Mouse (Mus musculus) liver, embryonic 15.5 days (tissue): ENCODE results near the gene Mxi1. TPM values are rescaled to one million over a fixed set of nuclear protein-coding genes. Genes with fewer than 3 reads are reported as not detected.
A peak's percentile ranks its signal among the peaks of the same experiment; 100 is the strongest.

ENCODE experiments used
- ATAC-seq: fragments of 200-750 bp; cut with Nextera tagmentation; 2 replicates; pipeline ENCODE4 v1.8.0; 2017; ENCODE audit warnings: moderate number of reproducible peaks, mild to moderate bottlenecking, moderate library complexity; ENCODE audit not compliant: insufficient read depth
- H3K27ac ChIP-seq: fragments of 300-500 bp; sonication (generic); replicated peaks from 2 replicates; pipeline ENCODE4 v1.5.1; 2015; ENCODE audit warnings: mild to moderate bottlenecking, inconsistent platforms
- H3K27me3 ChIP-seq: fragments of 300-500 bp; sonication (generic); 2 replicates; pipeline ENCODE4 v1.6.1; 2015; ENCODE audit warnings: mild to moderate bottlenecking, inconsistent platforms
- H3K36me3 ChIP-seq: fragments of 300-500 bp; sonication (generic); replicated peaks from 2 replicates; pipeline ENCODE4 v1.6.1; 2015; ENCODE audit warnings: moderate library complexity, mild to moderate bottlenecking, inconsistent platforms
- H3K4me1 ChIP-seq: fragments of 300-500 bp; sonication (generic); replicated peaks from 2 replicates; pipeline ENCODE4 v1.6.1; 2015; ENCODE audit warnings: inconsistent platforms
- H3K4me2 ChIP-seq: fragments of 300-500 bp; sonication (generic); 2 replicates; pipeline ENCODE4 v1.6.1; 2015; ENCODE audit warnings: moderate library complexity, mild to moderate bottlenecking, inconsistent platforms
- H3K4me3 ChIP-seq: fragments of 300-500 bp; sonication (generic); replicated peaks from 2 replicates; pipeline ENCODE4 v1.5.1; 2015; ENCODE audit warnings: mild to moderate bottlenecking, inconsistent platforms
- H3K9ac ChIP-seq: fragments of 300-500 bp; sonication (generic); 2 replicates; pipeline ENCODE4 v1.6.1; 2015; ENCODE audit warnings: moderate library complexity, mild to moderate bottlenecking, inconsistent platforms
- H3K9me3 ChIP-seq: fragments of 300-500 bp; sonication (generic); replicated peaks from 2 replicates; pipeline ENCODE4 v1.6.1; 2016; ENCODE audit warnings: inconsistent platforms
- WGBS: fragments of 180-500 bp; shearing (Covaris S2); methylation state at CpG from one replicate; pipeline ENCODE4 v1.1.7; 2015; ENCODE audit warnings: mixed read lengths; ENCODE audit not compliant: insufficient replicate concordance; 5-methylcytosine and 5-hydroxymethylcytosine counted together
- polyA plus RNA-seq: library from polyadenylated mRNA; unstranded; fragments of >200 nt; fragmentation: Nextera tagmentation; extraction: Ambion mirVana; gene quantifications from 2 replicates; pipeline ENCODE4 v1.2.1, GENCODE M21; 2015

Mxi1 gene
- polyA plus RNA-seq, 1 experiment from 2014 or later, result 34.8 TPM

- Histone ChIP-seq H3K9me3 (no peaks in the 10 kb centered on the region), H3K4me2 (peak overlapping the region; percentile 99), H3K27ac (peak overlapping the region; percentile 46), H3K4me1 (peaks cover 61% of the 10 kb centered on the region), H3K27me3 (no peaks in the 10 kb centered on the region; the same call in 1 of the 2 replicates), H3K36me3 (no peaks in the 10 kb centered on the region), H3K4me3 (peak overlapping the region; percentile 80), H3K9ac (0 out of 2 replicates have a peak overlapping the region, but pooled peaks have one; percentile 10)
- WGBS, result 43% methylated on average over 16 of the region's 16 CpGs
- no peak for ATAC-seq
These were observed 4.4 kb downstream of the Mxi1 start for GRCm38 (mm10) chr19:53314530-53315208.

- H3K27me3 ChIP-seq, result no peaks in the 10 kb centered on the region
- H3K4me3 ChIP-seq, result no peak overlapping the region
- H3K9ac ChIP-seq, result no peak overlapping the region
- H3K27ac ChIP-seq, result no peak overlapping the region
- no peaks in the 10 kb centered on the region for H3K36me3 ChIP-seq
- H3K4me1 ChIP-seq, result peaks cover 61% of the 10 kb centered on the region
- no peak for ATAC-seq
- 79% methylated on average over 7 of the region's 7 CpGs for WGBS
- H3K4me2 ChIP-seq, result peak overlapping the region; percentile 99; the same call in 1 of the 2 replicates
- H3K9me3 ChIP-seq, result no peaks in the 10 kb centered on the region
These were observed 4.9 kb downstream of the Mxi1 start for GRCm38 (mm10) chr19:53315209-53315654.

- no peak overlapping the region for H3K9ac ChIP-seq
- H3K4me1 ChIP-seq, result peaks cover 70% of the 10 kb centered on the region
- ATAC-seq, result no peak
- H3K27ac ChIP-seq, result no peak overlapping the region
- H3K27me3 ChIP-seq, result no peaks in the 10 kb centered on the region
- H3K9me3 ChIP-seq, result no peaks in the 10 kb centered on the region
- no peak overlapping the region for H3K4me2 ChIP-seq
- no peaks in the 10 kb centered on the region for H3K36me3 ChIP-seq
- WGBS, result 85% methylated on average over 8 of the region's 8 CpGs
- no peak overlapping the region for H3K4me3 ChIP-seq
These were observed 5.8 kb downstream of the Mxi1 start for GRCm38 (mm10) chr19:53316105-53316504.

GRCm38 (mm10) chr19:53316963-53317362, 6.6 kb downstream of the Mxi1 start:
- WGBS, result 81% methylated on average over 6 of the region's 6 CpGs
- no peak for ATAC-seq
- Histone ChIP-seq H3K9me3 (no peaks in the 10 kb centered on the region), H3K4me3 (no peak overlapping the region), H3K27ac (no peak overlapping the region), H3K36me3 (no peaks in the 10 kb centered on the region), H3K27me3 (no peaks in the 10 kb centered on the region), H3K4me1 (peaks cover 77% of the 10 kb centered on the region), H3K4me2 (no peak overlapping the region), H3K9ac (no peak overlapping the region)

- 36% methylated on average over 16 of the region's 16 CpGs for WGBS
These were observed 8.1 kb downstream of the Mxi1 start for GRCm38 (mm10) chr19:53318143-53319132.

GRCm38 (mm10) chr19:53320264-53321110, 10.2 kb downstream of the Mxi1 start:
- H3K4me2 ChIP-seq, result peak overlapping the region; percentile 43
- H3K4me3 ChIP-seq, result no peak overlapping the region
- H3K27ac ChIP-seq, result peak overlapping the region; percentile 51
- H3K9ac ChIP-seq, result peak overlapping the region; percentile 13; the same call in 1 of the 2 replicates
- 51% methylated on average over 9 of the region's 9 CpGs for WGBS
- H3K27me3 ChIP-seq, result no peaks in the 10 kb centered on the region
- no peaks in the 10 kb centered on the region for H3K9me3 ChIP-seq
- peak; percentile 52 for ATAC-seq
- H3K4me1 ChIP-seq, result peaks cover 86% of the 10 kb centered on the region
- H3K36me3 ChIP-seq, result no peaks in the 10 kb centered on the region

More at GRCm38 (mm10) chr19:53318143-53319132, 8.1 kb downstream of the Mxi1 start:
- Histone ChIP-seq H3K27ac (peak overlapping the region; percentile 51), H3K9me3 (no peaks in the 10 kb centered on the region), H3K36me3 (no peaks in the 10 kb centered on the region), H3K4me1 (peaks cover 85% of the 10 kb centered on the region), H3K9ac (no peak overlapping the region; the same call in 1 of the 2 replicates), H3K27me3 (no peaks in the 10 kb centered on the region), H3K4me3 (no peak overlapping the region), H3K4me2 (peak overlapping the region; percentile 14; the same call in 1 of the 2 replicates)
- ATAC-seq, result no peak

- peak overlapping the region; percentile 43; the same call in 1 of the 2 replicates for H3K4me2 ChIP-seq
- no peak overlapping the region for H3K4me3 ChIP-seq
- WGBS, result 75% methylated on average over 10 of the region's 10 CpGs
- no peak for ATAC-seq
- no peaks in the 10 kb centered on the region for H3K27me3 ChIP-seq
- peak overlapping the region; percentile 13; the same call in 1 of the 2 replicates for H3K9ac ChIP-seq
- H3K9me3 ChIP-seq, result no peaks in the 10 kb centered on the region
- H3K4me1 ChIP-seq, result peaks cover 88% of the 10 kb centered on the region
- peak overlapping the region; percentile 39; the same call in 1 of the 2 replicates for H3K27ac ChIP-seq
- H3K36me3 ChIP-seq, result no peaks in the 10 kb centered on the region
These were observed 11.0 kb downstream of the Mxi1 start for GRCm38 (mm10) chr19:53321273-53321672.

GRCm38 (mm10) chr19:53322438-53323048, 12.2 kb downstream of the Mxi1 start:
- peaks cover 87% of the 10 kb centered on the region for H3K4me1 ChIP-seq

GRCm38 (mm10) chr19:53324866-53325265, 14.5 kb downstream of the Mxi1 start:
- Histone ChIP-seq H3K4me3 (peak overlapping the region; percentile 58), H3K36me3 (no peaks in the 10 kb centered on the region), H3K27ac (peak overlapping the region; percentile 99), H3K4me1 (peaks cover 84% of the 10 kb centered on the region), H3K9ac (peak overlapping the region; percentile 87), H3K4me2 (peak overlapping the region; percentile 88), H3K9me3 (no peaks in the 10 kb centered on the region), H3K27me3 (no peaks in the 10 kb centered on the region)
- 62% methylated on average over 6 of the region's 6 CpGs for WGBS
- no peak for ATAC-seq

More at GRCm38 (mm10) chr19:53322438-53323048, 12.2 kb downstream of the Mxi1 start:
- Histone ChIP-seq H3K27me3 (no peaks in the 10 kb centered on the region), H3K9ac (no peak overlapping the region), H3K4me2 (no peak overlapping the region), H3K36me3 (no peaks in the 10 kb centered on the region), H3K4me3 (no peak overlapping the region), H3K27ac (no peak overlapping the region; the same call in 1 of the 2 replicates), H3K9me3 (no peaks in the 10 kb centered on the region)
- ATAC-seq, result no peak
- WGBS, result 83% methylated on average over 12 of the region's 12 CpGs
